Mouse (Mus musculus) heart, embryonic 11.5 days (tissue): ENCODE data around the gene Tgfb2. TPM values are rescaled to one million over a fixed set of nuclear protein-coding genes. Genes with fewer than 3 reads are reported as not detected.

Source experiments
- ATAC-seq: fragments of 200-750 bp; cut with Nextera tagmentation; replicated peaks from 2 replicates; pipeline ENCODE4 v1.8.0; 2017; ENCODE audit warnings: moderate library complexity; ENCODE audit not compliant: insufficient number of reproducible peaks, low FRiP score, low TSS enrichment
- H3K27ac ChIP-seq: fragments of 300-500 bp; sonication (generic); 2 replicates; pipeline ENCODE4 v1.5.1; 2014; ENCODE audit warnings: mild to moderate bottlenecking, low read depth, low read length
- H3K27me3 ChIP-seq: fragments of 300-500 bp; sonication (generic); 2 replicates; pipeline ENCODE4 v1.6.1; 2014; ENCODE audit warnings: mild to moderate bottlenecking, low read length, mixed read lengths; ENCODE audit not compliant: control insufficient read depth, insufficient read depth
- H3K36me3 ChIP-seq: fragments of 300-500 bp; sonication (generic); 2 replicates; pipeline ENCODE4 v1.6.1; 2014; ENCODE audit warnings: mild to moderate bottlenecking, low read length, moderate library complexity, mixed read lengths; ENCODE audit not compliant: control insufficient read depth, insufficient read depth
- H3K4me1 ChIP-seq: fragments of 300-500 bp; sonication (generic); 2 replicates; pipeline ENCODE4 v1.6.1; 2014; ENCODE audit warnings: low read length; ENCODE audit not compliant: control insufficient read depth, insufficient read depth
- H3K4me2 ChIP-seq: fragments of 300-500 bp; sonication (generic); 2 replicates; pipeline ENCODE4 v1.6.1; 2014; ENCODE audit warnings: mild to moderate bottlenecking, moderate library complexity
- H3K4me3 ChIP-seq: fragments of 300-500 bp; sonication (generic); 2 replicates; pipeline ENCODE4 v1.5.1; 2014; ENCODE audit warnings: low read depth, low read length
- H3K9ac ChIP-seq: fragments of 300-500 bp; sonication (generic); 2 replicates; pipeline ENCODE4 v1.6.1; 2014; ENCODE audit warnings: mild to moderate bottlenecking, low read depth, low read length, moderate library complexity
- H3K9me3 ChIP-seq: fragments of 300-500 bp; sonication (generic); replicated peaks from 2 replicates; pipeline ENCODE4 v1.6.1; 2016; ENCODE audit warnings: low read length; ENCODE audit not compliant: control insufficient read depth
- WGBS: fragments of 180-500 bp; shearing (Covaris S2); extraction: QIAGEN DNeasy Blood & Tissue Kit; methylation state at CpG from one replicate; pipeline ENCODE4 v1.1.7; 2014; ENCODE audit not compliant: insufficient replicate concordance; 5-methylcytosine and 5-hydroxymethylcytosine counted together
- polyA plus RNA-seq: library from polyadenylated mRNA; unstranded; fragments of >200 nt; fragmentation: Nextera tagmentation; extraction: Ambion mirVana; gene quantifications from 2 replicates; pipeline ENCODE4 v1.2.1, GENCODE M21; 2014

Tgfb2 gene
- polyA plus RNA-seq, 1 experiment from 2014 or later, result 56.5 TPM

DNA sequence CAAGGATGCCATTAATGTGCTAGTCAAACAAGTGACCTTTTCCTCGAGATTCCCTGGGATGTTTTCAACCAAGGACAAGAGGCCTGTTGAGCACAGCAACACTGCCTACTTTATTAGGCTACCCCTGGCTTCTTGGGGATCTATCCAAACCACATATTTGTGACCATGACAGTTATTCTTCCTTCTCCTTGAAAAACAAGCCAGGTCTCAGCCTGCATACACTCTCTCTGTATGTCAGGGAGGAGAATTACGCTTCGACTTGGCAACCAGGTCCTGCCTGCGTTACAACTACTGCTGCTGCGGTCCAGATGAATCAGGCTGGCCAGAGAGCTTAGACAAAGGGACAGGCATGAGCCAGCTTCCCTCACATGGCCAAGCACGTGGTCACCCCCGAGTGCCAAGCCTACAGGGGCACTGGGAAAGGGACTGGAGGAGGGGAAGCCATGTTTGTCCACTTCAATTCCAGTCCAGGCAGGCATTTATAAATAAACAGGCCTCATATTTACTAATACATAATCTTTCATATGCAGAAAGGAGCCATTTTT, 78.3 kb downstream of the Tgfb2 start:
- Histone ChIP-seq H3K27ac (no peak overlapping the region), H3K9ac (no peak overlapping the region), H3K9me3 (no peaks in the 10 kb centered on the region), H3K27me3 (no peaks in the 10 kb centered on the region), H3K4me2 (no peak overlapping the region), H3K4me3 (no peak overlapping the region), H3K4me1 (no peaks in the 10 kb centered on the region), H3K36me3 (no peaks in the 10 kb centered on the region; the same call in none of the 2 replicates)
- no peak for ATAC-seq
- WGBS, result 86% methylated on average over 7 of the region's 7 CpGs

DNA sequence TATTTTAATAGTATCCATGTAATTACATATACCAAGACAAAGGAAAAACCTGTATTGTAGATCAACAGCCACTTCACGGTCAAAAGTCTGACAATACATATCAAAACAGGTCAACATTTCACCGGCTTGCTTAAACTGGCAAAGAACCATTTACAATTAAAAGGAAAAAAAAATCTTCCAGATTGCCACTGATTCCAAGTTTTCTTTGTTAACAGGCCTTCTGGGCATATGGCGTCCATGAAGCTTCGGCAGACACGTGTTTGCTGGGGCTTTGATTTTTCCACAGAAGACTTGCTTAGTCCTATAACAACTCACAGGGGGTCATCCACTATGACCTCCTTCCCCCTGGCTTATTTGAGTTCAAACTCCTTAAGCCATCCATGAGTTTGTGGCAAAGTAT, 81.3 kb downstream of the Tgfb2 start:
- Histone ChIP-seq H3K36me3 (no peaks in the 10 kb centered on the region; the same call in none of the 2 replicates), H3K9me3 (no peaks in the 10 kb centered on the region), H3K4me1 (no peaks in the 10 kb centered on the region), H3K27ac (no peak overlapping the region), H3K9ac (no peak overlapping the region), H3K4me3 (no peak overlapping the region), H3K27me3 (no peaks in the 10 kb centered on the region), H3K4me2 (no peak overlapping the region)
- no peak for ATAC-seq
- WGBS, result 83% methylated on average over 5 of the region's 5 CpGs

DNA sequence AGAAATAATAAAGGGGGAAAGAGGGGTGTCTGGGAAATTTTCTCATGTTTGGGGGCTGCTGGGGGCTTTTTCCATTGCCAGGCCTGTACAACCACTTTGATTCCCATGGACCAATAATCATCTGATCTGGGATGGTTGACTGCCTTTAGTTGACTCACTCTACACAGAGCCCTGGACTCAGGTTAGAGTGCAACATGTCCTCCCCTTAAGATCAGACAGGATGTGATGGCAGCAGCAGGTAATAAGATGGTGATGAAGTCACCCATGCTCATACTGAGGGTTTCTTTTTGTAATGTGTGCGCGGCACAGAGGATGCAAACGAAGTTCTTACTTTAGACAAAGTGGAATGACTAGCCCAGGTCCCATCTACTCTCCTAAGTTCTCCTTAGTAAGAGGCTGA, 84.0 kb downstream of the Tgfb2 start:
- no peaks in the 10 kb centered on the region for H3K4me1 ChIP-seq
- no peak overlapping the region for H3K4me2 ChIP-seq
- no peaks in the 10 kb centered on the region; the same call in none of the 2 replicates for H3K36me3 ChIP-seq
- 87% methylated on average over 3 of the region's 3 CpGs for WGBS
- no peaks in the 10 kb centered on the region for H3K27me3 ChIP-seq
- H3K4me3 ChIP-seq, result no peak overlapping the region
- no peaks in the 10 kb centered on the region for H3K9me3 ChIP-seq
- ATAC-seq, result no peak
- no peak overlapping the region for H3K9ac ChIP-seq
- H3K27ac ChIP-seq, result no peak overlapping the region

DNA sequence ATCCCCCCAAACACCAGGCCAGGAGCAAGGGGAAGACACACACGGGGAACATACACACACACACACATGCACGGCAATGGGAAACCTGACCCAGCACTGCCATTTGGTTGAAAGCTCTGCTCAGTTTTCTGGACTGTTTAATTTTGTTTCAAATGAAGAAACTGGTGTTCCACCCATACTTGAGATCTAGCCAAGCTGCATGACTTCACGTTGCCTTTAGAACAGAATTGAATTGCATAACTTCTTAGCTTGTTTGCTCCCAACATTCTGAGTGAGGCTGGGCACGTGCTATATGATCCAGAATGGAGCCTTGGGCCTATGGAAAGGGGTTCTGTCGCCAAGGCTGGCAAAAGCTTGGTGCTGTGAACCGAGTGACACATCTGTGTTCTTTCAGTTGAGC, 87.5 kb downstream of the Tgfb2 start:
- Histone ChIP-seq H3K4me3 (no peak overlapping the region), H3K9ac (no peak overlapping the region), H3K4me2 (no peak overlapping the region), H3K36me3 (no peaks in the 10 kb centered on the region), H3K9me3 (no peaks in the 10 kb centered on the region), H3K27me3 (no peaks in the 10 kb centered on the region), H3K27ac (no peak overlapping the region), H3K4me1 (no peaks in the 10 kb centered on the region)
- WGBS, result 74% methylated on average over 6 of the region's 6 CpGs
- ATAC-seq, result no peak

DNA sequence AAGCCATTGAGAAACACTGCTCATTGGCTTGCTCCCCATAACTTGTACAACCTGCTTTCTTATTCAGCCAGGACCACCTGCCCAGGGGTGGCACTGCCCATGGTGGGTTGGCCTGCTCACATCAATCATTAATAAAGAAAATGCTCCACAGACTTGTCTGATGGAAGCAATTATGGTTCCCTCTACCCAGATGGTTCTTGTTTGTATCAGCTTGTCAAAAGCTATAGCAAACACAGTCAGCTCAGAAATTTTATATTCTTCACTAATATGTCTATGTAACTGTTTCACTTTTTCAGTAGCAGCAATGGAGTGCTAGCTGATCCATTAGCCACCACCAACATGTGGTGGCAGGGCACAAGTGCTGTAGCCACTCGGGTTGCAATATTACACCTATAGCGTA, 94.4 kb downstream of the Tgfb2 start:
- no peaks in the 10 kb centered on the region for H3K9me3 ChIP-seq
- H3K9ac ChIP-seq, result no peak overlapping the region
- H3K36me3 ChIP-seq, result no peaks in the 10 kb centered on the region
- H3K27ac ChIP-seq, result no peak overlapping the region
- H3K4me2 ChIP-seq, result no peak overlapping the region
- no peaks in the 10 kb centered on the region for H3K27me3 ChIP-seq
- H3K4me1 ChIP-seq, result peaks cover 23% of the 10 kb centered on the region
- ATAC-seq, result no peak
- 71% methylated on average over 2 of the region's 2 CpGs for WGBS
- no peak overlapping the region for H3K4me3 ChIP-seq

DNA sequence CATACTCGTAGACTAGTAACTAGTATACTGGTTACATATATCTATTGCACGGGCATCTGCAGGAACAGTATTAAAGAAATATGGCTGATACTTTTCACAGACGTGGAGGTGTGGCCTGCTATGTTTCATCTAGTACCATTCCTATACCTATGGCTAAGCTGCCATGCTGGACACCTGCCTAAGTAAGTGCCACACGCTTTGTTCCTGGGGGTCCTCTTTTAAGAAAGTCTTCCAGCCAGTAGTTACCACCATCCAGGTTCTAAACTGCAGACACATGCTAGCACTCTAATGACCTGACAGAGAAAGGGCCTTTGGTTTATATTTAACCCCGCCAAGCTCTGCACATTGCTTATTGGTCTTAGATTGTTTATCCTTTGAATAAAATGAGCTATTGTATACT, 95.3 kb downstream of the Tgfb2 start:
- 87% methylated on average over 5 of the region's 5 CpGs for WGBS
- Histone ChIP-seq H3K4me2 (no peak overlapping the region), H3K36me3 (no peaks in the 10 kb centered on the region), H3K27me3 (no peaks in the 10 kb centered on the region), H3K4me3 (no peak overlapping the region), H3K4me1 (peaks cover 23% of the 10 kb centered on the region), H3K27ac (peak overlapping the region; percentile 67), H3K9me3 (no peaks in the 10 kb centered on the region), H3K9ac (no peak overlapping the region)
- ATAC-seq, result no peak

DNA sequence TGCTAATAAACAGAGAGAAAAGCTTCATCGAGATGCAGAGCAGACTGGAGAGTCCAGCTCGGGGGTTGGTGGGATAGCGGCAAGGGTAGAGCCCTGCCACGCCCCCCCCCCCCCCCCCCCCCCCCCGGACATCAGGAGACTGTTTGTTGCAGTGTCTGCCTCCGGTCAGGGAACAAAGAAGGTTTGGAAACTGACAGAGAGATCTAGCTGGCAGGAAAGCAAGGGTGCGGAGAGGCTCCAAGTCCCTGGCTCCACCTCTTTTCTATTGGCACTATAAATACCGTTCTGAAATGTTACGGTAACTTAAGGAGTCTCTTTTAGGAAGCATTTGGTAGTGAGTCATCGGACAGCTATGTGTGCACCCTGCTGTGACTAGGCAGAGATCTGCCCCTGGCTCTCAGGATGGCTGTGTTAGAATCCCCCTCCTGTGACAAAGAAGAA, 96.0 kb downstream of the Tgfb2 start:
- peak; percentile 59; the same call in 1 of the 2 replicates for ATAC-seq
- Histone ChIP-seq H3K27ac (peak overlapping the region; percentile 67), H3K4me2 (peak overlapping the region; percentile 43), H3K36me3 (no peaks in the 10 kb centered on the region), H3K27me3 (no peaks in the 10 kb centered on the region), H3K9ac (0 out of 2 replicates have a peak overlapping the region, but pooled peaks have one; percentile 43), H3K4me3 (peak overlapping the region; percentile 18; the same call in 1 of the 2 replicates), H3K4me1 (peaks cover 23% of the 10 kb centered on the region), H3K9me3 (no peaks in the 10 kb centered on the region)
- 20% methylated on average over 8 of the region's 10 CpGs for WGBS

DNA sequence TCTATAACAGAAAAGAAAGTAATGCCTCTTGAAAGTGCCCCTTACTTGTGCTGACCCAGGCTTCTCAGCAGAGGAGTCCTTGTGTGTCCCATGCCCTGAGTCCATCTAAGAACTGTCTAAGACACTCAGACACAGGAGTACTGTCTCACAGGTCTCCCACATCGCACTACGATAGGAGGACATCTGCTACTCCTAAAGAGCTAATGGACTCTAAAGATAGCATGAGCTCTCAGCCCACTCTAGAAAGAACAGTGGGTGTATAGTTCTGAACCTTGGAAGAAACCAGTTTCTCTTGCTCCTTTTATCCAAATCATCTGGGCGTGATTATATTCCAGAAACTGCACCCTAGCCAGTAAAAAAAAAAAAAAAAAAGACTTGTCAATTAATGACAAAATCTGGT, 97.7 kb downstream of the Tgfb2 start:
- no peak for ATAC-seq
- Histone ChIP-seq H3K36me3 (no peaks in the 10 kb centered on the region), H3K4me1 (peaks cover 23% of the 10 kb centered on the region), H3K9ac (no peak overlapping the region), H3K27me3 (no peaks in the 10 kb centered on the region), H3K4me2 (no peak overlapping the region), H3K27ac (no peak overlapping the region), H3K9me3 (no peaks in the 10 kb centered on the region), H3K4me3 (no peak overlapping the region)
- 65% methylated on average over 3 of the region's 3 CpGs for WGBS

DNA sequence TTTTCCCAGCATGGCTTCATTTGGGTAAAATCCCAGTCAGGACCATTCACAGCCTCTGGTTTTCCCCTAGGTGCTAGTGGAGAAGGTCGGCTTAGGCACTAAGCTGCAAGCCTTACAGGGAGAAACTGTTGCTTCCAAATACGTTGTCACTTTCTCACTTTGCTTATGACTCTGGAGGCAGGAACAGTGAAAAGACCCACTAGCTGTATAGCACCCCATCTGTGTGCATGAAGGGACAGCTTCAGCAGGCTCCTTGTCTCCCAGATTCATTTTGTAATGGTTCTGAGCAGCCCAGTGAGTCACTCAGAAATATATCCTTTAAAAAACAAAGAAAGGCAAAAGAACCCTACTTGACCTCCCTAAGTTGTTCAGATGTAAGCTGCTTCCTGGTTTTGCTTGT, 100.2 kb downstream of the Tgfb2 start:
- ATAC-seq, result no peak
- peaks cover 23% of the 10 kb centered on the region for H3K4me1 ChIP-seq
- WGBS, result 51% methylated on average over 2 of the region's 2 CpGs

More for the DNA sequence above, 100.2 kb downstream of the Tgfb2 start:
- H3K9me3 ChIP-seq, result no peaks in the 10 kb centered on the region
- no peaks in the 10 kb centered on the region for H3K36me3 ChIP-seq
- peak overlapping the region; percentile 41 for H3K27ac ChIP-seq
- H3K27me3 ChIP-seq, result no peaks in the 10 kb centered on the region
- H3K4me3 ChIP-seq, result no peak overlapping the region
- no peak overlapping the region for H3K9ac ChIP-seq
- no peak overlapping the region for H3K4me2 ChIP-seq
